Mouse (Mus musculus) lung, embryonic 15.5 days (tissue): ENCODE results near the gene Map3k20. TPM values are rescaled to one million over a fixed set of nuclear protein-coding genes. Genes with fewer than 3 reads are reported as not detected.

Experiments used
- ATAC-seq: fragments of 200-750 bp; cut with Nextera tagmentation; 2 replicates; pipeline ENCODE4 v1.8.0; 2017; ENCODE audit warnings: moderate number of reproducible peaks, borderline replicate concordance; ENCODE audit not compliant: low FRiP score, low TSS enrichment; ENCODE audit errors: extremely low read depth
- H3K27ac ChIP-seq: fragments of 300-500 bp; sonication (generic); 2 replicates; pipeline ENCODE4 v1.5.1; 2015; ENCODE audit warnings: moderate library complexity, mild to moderate bottlenecking, inconsistent platforms
- H3K27me3 ChIP-seq: fragments of 300-500 bp; sonication (generic); 2 replicates; pipeline ENCODE4 v1.6.1; 2015; ENCODE audit warnings: inconsistent platforms
- H3K36me3 ChIP-seq: fragments of 300-500 bp; sonication (generic); 2 replicates; pipeline ENCODE4 v1.6.1; 2015; ENCODE audit warnings: inconsistent platforms
- H3K4me1 ChIP-seq: fragments of 300-500 bp; sonication (generic); 2 replicates; pipeline ENCODE4 v1.6.1; 2015; ENCODE audit warnings: inconsistent platforms
- H3K4me2 ChIP-seq: fragments of 300-500 bp; sonication (generic); 2 replicates; pipeline ENCODE4 v1.6.1; 2015; ENCODE audit warnings: inconsistent platforms, mild to moderate bottlenecking, moderate library complexity
- H3K4me3 ChIP-seq: fragments of 300-500 bp; sonication (generic); 2 replicates; pipeline ENCODE4 v1.5.1; 2015; ENCODE audit warnings: mild to moderate bottlenecking, inconsistent platforms
- H3K9ac ChIP-seq: fragments of 300-500 bp; sonication (generic); 2 replicates; pipeline ENCODE4 v1.6.1; 2015; ENCODE audit warnings: inconsistent platforms
- H3K9me3 ChIP-seq: fragments of 300-500 bp; sonication (generic); 2 replicates; pipeline ENCODE4 v1.6.1; 2016; ENCODE audit warnings: inconsistent platforms
- WGBS: fragments of 180-500 bp; shearing (Covaris S2); methylation state at CpG from one replicate; pipeline ENCODE4 v1.1.7; 2015; 5-methylcytosine and 5-hydroxymethylcytosine counted together
- polyA plus RNA-seq: library from polyadenylated mRNA; unstranded; fragments of >200 nt; fragmentation: Nextera tagmentation; extraction: Ambion mirVana; gene quantifications from 2 replicates; pipeline ENCODE4 v1.2.1, GENCODE M21; 2015

Map3k20 gene
- polyA plus RNA-seq, 1 experiment from 2014 or later: 30.2 TPM

DNA sequence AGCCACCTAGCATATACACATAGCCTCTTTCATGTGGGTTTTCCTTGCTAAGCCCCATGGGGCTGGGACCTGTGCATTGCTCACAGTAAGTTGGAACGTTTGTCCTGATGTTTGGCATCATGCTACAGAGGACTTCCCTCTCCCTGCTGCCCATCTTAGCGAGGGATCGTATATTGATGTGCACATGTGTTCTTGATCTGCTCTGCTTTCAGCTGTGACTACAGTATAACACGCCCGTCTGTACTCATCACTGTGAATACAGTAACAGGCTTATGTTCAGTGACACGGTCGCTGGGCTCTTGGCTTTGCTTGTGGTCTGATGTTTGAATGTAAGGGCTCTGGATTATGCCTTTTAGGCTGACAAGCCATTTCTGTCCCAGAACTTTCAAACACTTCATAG, 20.3 kb downstream of the Map3k20 start:
- no peak for ATAC-seq
- 84% methylated on average over 7 of the region's 7 CpGs for WGBS

DNA sequence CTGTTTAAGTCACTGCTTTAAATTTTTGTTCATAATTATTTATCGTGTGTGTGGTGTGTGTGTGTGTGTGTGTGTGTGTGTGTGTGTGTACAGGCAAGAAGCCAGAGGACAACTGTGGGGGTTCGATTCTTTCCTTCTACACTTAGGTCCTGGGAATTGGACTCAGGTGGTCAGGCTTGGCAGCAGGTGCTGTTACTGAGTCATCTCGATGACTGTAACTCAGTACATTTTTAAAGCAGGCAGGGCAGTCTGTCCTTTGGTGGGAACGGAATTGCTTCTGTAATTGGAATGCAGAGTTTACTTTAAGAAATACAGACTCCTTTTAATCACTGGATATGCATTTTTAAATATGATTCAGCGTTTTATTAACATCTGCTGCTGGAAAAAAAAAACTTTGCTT, 22.9 kb downstream of the Map3k20 start:
- no peaks in the 10 kb centered on the region for H3K9me3 ChIP-seq
- 0 out of 2 replicates have a peak, but pooled peaks cover 13% of the 10 kb centered on the region for H3K36me3 ChIP-seq
- no peak overlapping the region for H3K27ac ChIP-seq
- 71% methylated on average over 5 of the region's 5 CpGs for WGBS
- no peaks in the 10 kb centered on the region for H3K27me3 ChIP-seq
- ATAC-seq: no peak
- H3K4me1 ChIP-seq: peaks cover 24% of the 10 kb centered on the region
- H3K4me2 ChIP-seq: no peak overlapping the region
- no peak overlapping the region for H3K9ac ChIP-seq
- no peak overlapping the region for H3K4me3 ChIP-seq

More for the DNA sequence above, 20.3 kb downstream of the Map3k20 start:
- H3K27ac ChIP-seq: no peak overlapping the region
- peaks cover 21% of the 10 kb centered on the region for H3K4me1 ChIP-seq
- H3K36me3 ChIP-seq: peaks cover 10% of the 10 kb centered on the region; the same call in 1 of the 2 replicates
- no peak overlapping the region for H3K4me3 ChIP-seq
- H3K9me3 ChIP-seq: no peaks in the 10 kb centered on the region
- no peak overlapping the region for H3K4me2 ChIP-seq
- no peaks in the 10 kb centered on the region for H3K27me3 ChIP-seq
- H3K9ac ChIP-seq: no peak overlapping the region

DNA sequence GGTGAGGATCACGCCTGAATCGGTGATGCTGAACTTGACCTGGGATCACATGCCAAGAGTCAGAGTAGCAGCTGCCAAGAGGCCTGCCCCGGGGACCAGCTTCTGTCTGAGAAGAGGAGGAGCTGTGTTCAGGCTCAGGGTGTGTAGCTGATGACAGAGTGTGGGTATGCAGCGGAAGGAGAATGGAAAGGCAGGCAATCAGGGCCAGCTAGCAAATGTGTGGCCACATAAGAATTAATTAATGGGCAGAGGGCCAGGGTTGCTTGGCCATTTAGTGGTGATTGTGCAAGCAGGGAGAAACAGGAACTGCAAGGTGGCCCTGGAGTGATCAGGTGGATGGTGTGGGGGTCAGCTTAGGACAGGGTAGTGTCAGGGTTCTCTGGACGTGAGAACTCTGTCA, 23.5 kb downstream of the Map3k20 start:
- WGBS: 67% methylated on average over 5 of the region's 5 CpGs
- H3K9ac ChIP-seq: no peak overlapping the region
- no peaks in the 10 kb centered on the region for H3K9me3 ChIP-seq
- H3K4me2 ChIP-seq: no peak overlapping the region
- H3K27ac ChIP-seq: no peak overlapping the region
- peaks cover 30% of the 10 kb centered on the region for H3K4me1 ChIP-seq
- peak; percentile 46; the same call in 1 of the 2 replicates for ATAC-seq
- 0 out of 2 replicates have a peak, but pooled peaks cover 13% of the 10 kb centered on the region for H3K36me3 ChIP-seq
- H3K4me3 ChIP-seq: no peak overlapping the region
- H3K27me3 ChIP-seq: no peaks in the 10 kb centered on the region

DNA sequence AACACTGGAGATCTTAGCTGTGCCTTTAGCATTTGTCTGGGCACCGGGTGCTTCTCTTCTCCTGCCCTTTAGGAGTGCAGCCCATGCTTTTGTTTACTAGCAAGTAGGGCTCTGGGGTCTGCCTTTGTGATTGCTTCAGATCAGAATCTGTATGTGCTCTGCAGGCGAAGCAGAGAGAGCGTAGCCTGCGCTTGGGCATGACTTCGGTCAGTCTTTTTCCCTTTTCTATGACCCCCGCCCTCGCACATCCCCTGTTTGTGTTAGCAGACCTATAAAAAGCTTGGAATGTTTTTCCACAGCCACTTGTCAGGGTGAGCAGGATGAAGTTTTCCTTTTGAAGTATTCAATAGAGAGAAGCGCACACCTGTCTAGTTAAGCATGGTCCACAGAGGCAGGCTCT, 26.0 kb downstream of the Map3k20 start:
- Histone ChIP-seq H3K9me3 (no peaks in the 10 kb centered on the region), H3K27ac (peak overlapping the region; percentile 25; the same call in 1 of the 2 replicates), H3K9ac (no peak overlapping the region), H3K27me3 (no peaks in the 10 kb centered on the region), H3K4me3 (no peak overlapping the region), H3K4me2 (no peak overlapping the region), H3K36me3 (0 out of 2 replicates have a peak, but pooled peaks cover 5% of the 10 kb centered on the region), H3K4me1 (peaks cover 31% of the 10 kb centered on the region)
- 62% methylated on average over 8 of the region's 8 CpGs for WGBS
- ATAC-seq: no peak

DNA sequence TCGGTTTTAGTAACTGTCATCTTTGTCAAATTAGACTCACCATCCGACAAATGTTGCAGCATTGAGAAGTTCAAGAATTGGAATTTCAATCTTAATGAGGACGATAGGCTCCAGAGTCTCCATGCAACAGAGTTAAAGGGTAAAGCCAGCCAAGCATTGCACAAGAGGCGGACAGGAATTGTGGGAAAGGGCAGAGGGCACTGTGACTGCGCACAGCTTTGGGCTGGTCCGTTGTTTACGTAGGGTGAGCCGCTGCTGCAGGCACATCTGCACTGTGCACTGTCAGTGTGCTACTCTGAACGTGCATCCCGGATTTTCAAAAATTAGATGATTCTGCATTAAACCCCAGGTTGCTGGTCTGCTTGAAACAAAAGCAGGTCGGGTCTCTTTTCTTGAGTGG, 27.9 kb downstream of the Map3k20 start:
- Histone ChIP-seq H3K36me3 (0 out of 2 replicates have a peak, but pooled peaks cover 5% of the 10 kb centered on the region), H3K9ac (no peak overlapping the region), H3K4me1 (peaks cover 30% of the 10 kb centered on the region), H3K27me3 (no peaks in the 10 kb centered on the region), H3K9me3 (no peaks in the 10 kb centered on the region), H3K4me2 (no peak overlapping the region), H3K4me3 (no peak overlapping the region), H3K27ac (no peak overlapping the region)
- WGBS: 68% methylated on average over 11 of the region's 11 CpGs
- ATAC-seq: peak; percentile 62; the same call in 1 of the 2 replicates

DNA sequence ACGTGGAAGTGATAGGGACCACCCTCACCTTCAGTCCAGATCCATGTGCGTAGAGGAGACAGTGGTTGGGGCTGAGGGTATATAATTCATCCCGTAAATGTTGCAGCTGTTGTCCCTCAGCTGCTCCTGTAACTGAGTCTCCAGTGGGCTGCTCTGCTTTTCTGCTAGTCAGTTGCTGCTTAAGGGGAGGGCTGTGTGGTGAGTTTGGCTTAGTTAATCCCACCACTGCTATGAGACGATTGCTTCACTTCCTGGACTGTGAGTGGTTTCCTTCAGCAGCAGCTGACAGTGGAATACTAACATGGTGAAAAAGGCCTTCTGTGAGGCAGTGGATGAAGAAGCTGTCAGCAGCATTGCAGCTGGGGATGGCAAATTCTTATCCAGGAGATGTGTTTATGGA, 33.0 kb downstream of the Map3k20 start:
- Histone ChIP-seq H3K9me3 (no peaks in the 10 kb centered on the region), H3K4me1 (peaks cover 28% of the 10 kb centered on the region), H3K4me3 (no peak overlapping the region), H3K27me3 (no peaks in the 10 kb centered on the region), H3K4me2 (no peak overlapping the region), H3K27ac (peak overlapping the region; percentile 82), H3K9ac (no peak overlapping the region), H3K36me3 (no peaks in the 10 kb centered on the region)
- ATAC-seq: peak; percentile 87
- 28% methylated on average over 4 of the region's 4 CpGs for WGBS

DNA sequence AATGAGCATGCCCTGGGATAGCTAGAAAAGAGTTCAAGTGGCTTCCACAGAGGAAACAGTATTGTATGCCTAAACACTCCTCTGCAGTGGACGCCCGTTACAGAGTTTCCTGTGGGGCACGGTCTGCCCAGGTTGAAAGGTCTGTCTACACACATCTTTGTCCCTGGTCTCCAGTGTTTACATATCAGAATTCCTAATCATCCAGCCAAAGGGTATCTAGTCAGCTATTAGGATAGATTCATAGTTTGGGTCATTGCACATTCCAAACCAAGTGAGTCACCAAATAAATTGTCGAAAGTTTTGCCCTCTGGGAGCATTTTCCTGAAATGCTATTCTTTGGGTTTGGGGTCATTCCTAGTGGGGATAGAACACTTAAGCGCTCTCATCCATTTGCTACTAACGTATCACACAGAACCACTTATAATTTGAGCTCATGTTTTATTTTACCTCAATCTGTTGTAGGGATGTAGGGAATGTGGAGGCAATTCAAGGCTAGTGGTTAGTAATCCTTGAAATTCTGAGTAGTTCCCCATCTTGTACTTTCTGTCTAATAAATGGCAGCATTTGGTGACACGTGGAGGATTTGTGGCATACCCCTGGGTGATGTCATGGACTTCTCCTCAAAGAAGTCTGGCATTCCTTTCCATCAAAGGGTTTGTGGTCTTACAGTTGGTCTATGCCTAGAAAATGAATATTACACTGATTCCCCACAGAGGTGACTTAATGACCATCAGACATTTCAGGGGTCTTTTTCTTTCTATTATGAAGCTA, 33.8 kb downstream of the Map3k20 start:
- H3K4me1 ChIP-seq: peaks cover 22% of the 10 kb centered on the region
- WGBS: 47% methylated on average over 7 of the region's 7 CpGs
- ATAC-seq: peak; percentile 16; the same call in 1 of the 2 replicates
- H3K9me3 ChIP-seq: no peaks in the 10 kb centered on the region
- no peak overlapping the region for H3K4me2 ChIP-seq
- H3K27ac ChIP-seq: peak overlapping the region; percentile 82
- H3K9ac ChIP-seq: no peak overlapping the region
- H3K4me3 ChIP-seq: no peak overlapping the region
- H3K27me3 ChIP-seq: no peaks in the 10 kb centered on the region
- H3K36me3 ChIP-seq: no peaks in the 10 kb centered on the region

DNA sequence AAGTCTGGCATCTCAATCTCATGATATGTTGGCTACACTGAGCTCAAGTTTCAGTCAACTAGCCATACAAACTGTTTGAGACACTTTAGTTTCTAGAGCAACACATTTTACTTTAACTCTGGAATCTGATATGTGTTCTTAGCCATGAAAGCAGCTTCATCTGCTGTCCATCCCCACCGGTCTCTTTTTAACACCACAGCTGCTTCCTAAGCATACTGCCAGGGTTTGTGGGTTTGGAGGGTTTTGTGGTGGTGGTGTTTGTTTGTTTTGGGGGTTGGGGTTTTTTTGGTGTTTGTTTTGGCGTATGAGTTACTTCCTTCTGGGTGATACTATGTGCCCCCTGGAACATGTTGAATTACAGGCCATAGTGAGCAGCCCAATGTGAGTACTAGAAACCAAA, 35.2 kb downstream of the Map3k20 start:
- Histone ChIP-seq H3K4me1 (peaks cover 22% of the 10 kb centered on the region), H3K9me3 (no peaks in the 10 kb centered on the region), H3K9ac (no peak overlapping the region), H3K27me3 (no peaks in the 10 kb centered on the region), H3K4me3 (no peak overlapping the region), H3K36me3 (no peaks in the 10 kb centered on the region), H3K4me2 (no peak overlapping the region), H3K27ac (no peak overlapping the region)
- no peak for ATAC-seq
- 48% methylated on average over 2 of the region's 2 CpGs for WGBS

DNA sequence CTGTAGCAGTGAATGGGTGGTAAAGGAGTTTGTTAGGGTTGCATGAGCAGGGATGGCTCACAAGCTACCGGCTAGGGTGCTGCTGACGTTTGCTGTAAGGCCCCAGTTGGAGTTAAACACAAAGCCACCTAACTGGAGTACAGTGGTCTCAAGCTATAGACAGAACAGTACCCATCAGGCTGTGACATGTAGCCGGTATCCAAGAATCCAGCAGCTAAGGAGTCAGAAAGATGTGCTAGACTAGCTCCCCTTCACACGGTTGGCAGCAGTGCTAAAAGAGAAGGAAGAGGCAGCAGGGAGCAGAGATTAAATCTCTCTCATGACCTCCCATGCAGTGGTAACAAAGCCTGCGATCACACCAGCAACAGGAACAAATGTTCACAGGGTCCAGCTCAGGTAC, 36.2 kb downstream of the Map3k20 start:
- no peaks in the 10 kb centered on the region for H3K9me3 ChIP-seq
- peaks cover 22% of the 10 kb centered on the region for H3K4me1 ChIP-seq
- no peak for ATAC-seq
- H3K4me3 ChIP-seq: no peak overlapping the region
- H3K27ac ChIP-seq: no peak overlapping the region
- 76% methylated on average over 5 of the region's 5 CpGs for WGBS
- no peak overlapping the region for H3K4me2 ChIP-seq
- H3K27me3 ChIP-seq: no peaks in the 10 kb centered on the region
- no peak overlapping the region for H3K9ac ChIP-seq
- H3K36me3 ChIP-seq: no peaks in the 10 kb centered on the region

DNA sequence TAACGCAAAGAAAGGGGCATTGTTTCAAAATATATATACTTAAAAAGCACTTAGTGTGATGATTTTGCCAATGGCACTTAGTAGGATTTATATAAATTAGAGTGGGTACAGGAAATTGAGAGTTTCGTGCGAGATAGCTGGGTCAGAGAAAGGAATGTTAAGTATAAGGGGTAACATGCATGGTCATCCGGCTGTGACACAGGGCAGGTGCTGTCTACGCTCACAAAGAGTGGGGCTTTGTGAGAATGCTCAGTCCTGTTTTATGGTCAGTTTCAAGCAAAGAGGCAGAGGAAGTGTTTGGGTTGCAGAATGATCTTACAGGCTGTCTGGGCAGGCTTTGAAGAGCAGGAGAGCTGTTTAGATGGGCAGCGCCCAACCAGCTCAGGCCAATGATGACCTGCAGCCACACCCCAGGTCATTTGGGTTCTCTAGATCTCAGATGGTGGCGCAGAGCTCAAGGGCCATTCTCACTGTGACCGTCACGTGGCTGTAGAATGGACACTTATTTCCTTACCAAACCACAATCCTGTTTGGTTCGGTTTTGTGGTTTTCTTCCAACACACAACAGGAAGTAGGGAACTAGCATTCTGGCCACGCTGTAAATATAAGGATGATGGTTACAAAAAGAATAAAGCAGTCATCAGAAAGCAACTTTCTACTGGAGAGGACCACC, 37.4 kb downstream of the Map3k20 start:
- Histone ChIP-seq H3K4me2 (no peak overlapping the region), H3K27me3 (no peaks in the 10 kb centered on the region), H3K4me1 (peaks cover 19% of the 10 kb centered on the region), H3K27ac (no peak overlapping the region), H3K4me3 (no peak overlapping the region), H3K9ac (no peak overlapping the region), H3K36me3 (no peaks in the 10 kb centered on the region), H3K9me3 (no peaks in the 10 kb centered on the region)
- no peak for ATAC-seq
- 81% methylated on average over 11 of the region's 11 CpGs for whole genome bisulfite sequencing

DNA sequence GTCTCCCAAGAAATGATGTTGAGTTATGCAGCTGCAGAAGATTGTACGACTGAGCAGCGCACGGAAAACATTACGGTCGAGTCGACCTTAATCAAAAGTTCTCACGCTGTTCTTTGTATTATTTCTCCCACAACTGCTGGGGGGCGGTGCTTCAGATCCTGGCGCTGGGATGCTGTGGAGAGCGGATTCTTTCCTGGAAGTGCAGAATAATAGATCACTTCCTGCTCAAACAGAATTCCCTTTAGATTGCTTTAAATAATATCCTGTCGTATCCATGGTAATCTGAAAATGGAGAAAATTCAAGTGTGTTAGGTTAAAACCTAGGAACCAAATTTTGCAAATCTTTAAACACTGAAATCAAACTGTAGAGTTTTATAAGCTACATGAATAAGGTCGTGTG, 39.0 kb downstream of the Map3k20 start:
- no peak overlapping the region for H3K4me2 ChIP-seq
- H3K4me3 ChIP-seq: no peak overlapping the region
- no peaks in the 10 kb centered on the region for H3K36me3 ChIP-seq
- peaks cover 7% of the 10 kb centered on the region for H3K4me1 ChIP-seq
- no peak for ATAC-seq
- H3K9me3 ChIP-seq: no peaks in the 10 kb centered on the region
- H3K27me3 ChIP-seq: no peaks in the 10 kb centered on the region
- 63% methylated on average over 12 of the region's 12 CpGs for WGBS
- no peak overlapping the region for H3K9ac ChIP-seq
- no peak overlapping the region for H3K27ac ChIP-seq

DNA sequence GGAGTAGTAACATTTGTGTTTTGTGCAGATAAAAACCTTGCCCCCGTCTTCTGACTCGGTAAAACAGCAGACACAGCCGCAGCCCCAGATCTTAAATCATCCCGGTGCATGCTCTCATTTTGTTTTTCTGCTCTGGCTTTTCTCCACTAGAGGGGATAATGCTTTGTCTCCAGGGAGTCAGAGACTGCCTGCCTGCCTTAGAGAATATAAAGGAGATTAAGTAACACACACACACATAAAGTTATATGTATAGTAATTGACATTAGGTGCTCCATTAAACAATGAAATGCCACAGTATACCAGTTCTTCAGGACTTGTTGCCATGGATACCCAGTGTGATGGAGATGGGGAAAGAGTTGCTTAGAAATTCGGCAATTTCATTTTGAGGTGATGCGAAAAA, 41.1 kb downstream of the Map3k20 start:
- Histone ChIP-seq H3K36me3 (no peaks in the 10 kb centered on the region), H3K4me1 (peaks cover 10% of the 10 kb centered on the region), H3K4me2 (no peak overlapping the region), H3K27ac (no peak overlapping the region), H3K9ac (no peak overlapping the region), H3K27me3 (no peaks in the 10 kb centered on the region), H3K4me3 (no peak overlapping the region), H3K9me3 (no peaks in the 10 kb centered on the region)
- WGBS: 77% methylated on average over 6 of the region's 6 CpGs
- no peak for ATAC-seq
